Mouse (Mus musculus): ENCODE measurements around the gene Zfp536.

- TF ChIP-seq POLR2A (IDR thresholded peaks at IDR 0.05; ENCODE audit: insufficient read length, low read depth) (no peak), MYOG (IDR thresholded peaks at IDR 0.05; ENCODE audit: control insufficient read depth in 1 of 3, insufficient read depth in 1 of 3, insufficient read length in 2 of 3, low read depth in 2 of 3) (no peak), MYOD1 (IDR thresholded peaks at IDR 0.05; ENCODE audit: control insufficient read depth in 1 of 3, insufficient read length in 2 of 3, low read depth in 2 of 3) (no peak), USF1 (IDR thresholded peaks at IDR 0.05; ENCODE audit: low read depth) (no peak), TCF12 (IDR thresholded peaks at IDR 0.05; ENCODE audit: insufficient read depth, poor library complexity, severe bottlenecking) (no peak), E2F4 (IDR thresholded peaks at IDR 0.05; ENCODE audit: insufficient read depth) (no peak), MAX (IDR thresholded peaks at IDR 0.05; ENCODE audit: low read depth) (no peak), CEBPB (IDR thresholded peaks at IDR 0.05; ENCODE audit: insufficient read depth, poor library complexity, severe bottlenecking) (no peak), POLR2AphosphoS2 (IDR thresholded peaks at IDR 0.05; ENCODE audit: insufficient read length, low read depth) (no peak), SRF (IDR thresholded peaks at IDR 0.05; ENCODE audit: control insufficient read depth, insufficient read length, low read depth) (no peak)
These were observed 268.3 kb downstream of the Zfp536 start for GRCm38 (mm10) chr7:37505096-37505495.
